Mouse (Mus musculus): ENCODE measurements at regions not wholly inside any gene's neighbourhood (a gene's known extent, or its start where the extent isn't known, plus 50 kb on each side); places are given as distances from the start of the nearest gene placed in this dataset.

- WGBS = 75% methylated on average over 5 of the region's 5 CpGs
- TF ChIP-seq CTCF (conservative IDR thresholded peaks at IDR 0.05; ENCODE audit: insufficient read depth, insufficient read length, low read depth, low read length) = no peak
- TF ChIP-seq POLR2A (IDR thresholded peaks at IDR 0.05; ENCODE audit: low read depth, low read length) = no peak
- Histone ChIP-seq H3K4me1 (ENCODE audit: control insufficient read depth, insufficient read depth, low read length) (no peaks in the 10 kb centered on the region), H3K36me3 (ENCODE audit: control insufficient read depth, insufficient read depth, low read length) (no peaks in the 10 kb centered on the region), H3K4me3 (ENCODE audit: insufficient read depth, low read depth, low read length) (no peak overlapping the region), H3K27me3 (replicated peaks; ENCODE audit: control insufficient read depth, insufficient read depth, low read length) (no peaks in the 10 kb centered on the region), H3K27ac (ENCODE audit: insufficient read depth, low read depth, low read length) (no peak overlapping the region)
- DNase-seq = no peak
These were observed 68.6 kb upstream of the Vstm2b start for GRCm38 (mm10) chr7:40829526-40829925.

GRCm38 (mm10) chr7:40831583-40831982 is 66.5 kb upstream of the Vstm2b start:
- H3K4me1 ChIP-seq (ENCODE audit: control insufficient read depth, insufficient read depth, low read length) = no peaks in the 10 kb centered on the region
- no peaks in the 10 kb centered on the region for H3K27me3 ChIP-seq (replicated peaks; ENCODE audit: control insufficient read depth, insufficient read depth, low read length)
- H3K4me3 ChIP-seq (ENCODE audit: insufficient read depth, low read depth, low read length) = no peak overlapping the region
- no peaks in the 10 kb centered on the region for H3K36me3 ChIP-seq (ENCODE audit: control insufficient read depth, insufficient read depth, low read length)
- DNase-seq = no peak
- TF ChIP-seq CTCF (conservative IDR thresholded peaks at IDR 0.05; ENCODE audit: insufficient read depth, insufficient read length, low read depth, low read length) (no peak), POLR2A (IDR thresholded peaks at IDR 0.05; ENCODE audit: low read depth, low read length) (no peak)
- H3K27ac ChIP-seq (ENCODE audit: insufficient read depth, low read depth, low read length) = no peak overlapping the region
- 88% methylated on average over 4 of the region's 4 CpGs for WGBS

GRCm38 (mm10) chr7:40842344-40842992 is 55.7 kb upstream of the Vstm2b start:
- H3K4me3 ChIP-seq (ENCODE audit: insufficient read depth, low read depth, low read length) = no peak overlapping the region
- H3K4me1 ChIP-seq (ENCODE audit: control insufficient read depth, insufficient read depth, low read length) = no peaks in the 10 kb centered on the region
- TF ChIP-seq POLR2A (IDR thresholded peaks at IDR 0.05; ENCODE audit: low read depth, low read length) (no peak), CTCF (conservative IDR thresholded peaks at IDR 0.05; ENCODE audit: insufficient read depth, insufficient read length, low read depth, low read length) (no peak)
- no peaks in the 10 kb centered on the region for H3K27me3 ChIP-seq (replicated peaks; ENCODE audit: control insufficient read depth, insufficient read depth, low read length)
- 76% methylated on average over 8 of the region's 8 CpGs for WGBS
- DNase-seq = no peak
- no peaks in the 10 kb centered on the region for H3K36me3 ChIP-seq (ENCODE audit: control insufficient read depth, insufficient read depth, low read length)
- H3K27ac ChIP-seq (ENCODE audit: insufficient read depth, low read depth, low read length) = no peak overlapping the region

GRCm38 (mm10) chr7:40846512-40846911 is 51.6 kb upstream of the Vstm2b start:
- Histone ChIP-seq H3K27ac (ENCODE audit: insufficient read depth, low read depth, low read length) (no peak overlapping the region), H3K36me3 (ENCODE audit: control insufficient read depth, insufficient read depth, low read length) (no peaks in the 10 kb centered on the region), H3K4me1 (ENCODE audit: control insufficient read depth, insufficient read depth, low read length) (no peaks in the 10 kb centered on the region), H3K27me3 (replicated peaks; ENCODE audit: control insufficient read depth, insufficient read depth, low read length) (no peaks in the 10 kb centered on the region), H3K4me3 (ENCODE audit: insufficient read depth, low read depth, low read length) (no peak overlapping the region)
- no peak for DNase-seq
- 81% methylated on average over 6 of the region's 6 CpGs for WGBS
- no peak for TF ChIP-seq POLR2A (IDR thresholded peaks at IDR 0.05; ENCODE audit: low read depth, low read length)
- no peak for TF ChIP-seq CTCF (conservative IDR thresholded peaks at IDR 0.05; ENCODE audit: insufficient read depth, insufficient read length, low read depth, low read length)
